Mouse (Mus musculus) cerebellum, postnatal 14 days (tissue): ENCODE data around the gene Mfsd7a.

Experiments used
- DNase-seq, 2 experiments: peaks; one replicate each; pipeline ENCODE4 v3.0.0; 2021; ENCODE audit warnings: mixed read lengths in 2 of 2

Gene Mfsd7a

GRCm38 (mm10) chr5:108431196-108431595, 17.5 kb downstream of the Mfsd7a start:
- no peak for DNase-seq

DNA sequence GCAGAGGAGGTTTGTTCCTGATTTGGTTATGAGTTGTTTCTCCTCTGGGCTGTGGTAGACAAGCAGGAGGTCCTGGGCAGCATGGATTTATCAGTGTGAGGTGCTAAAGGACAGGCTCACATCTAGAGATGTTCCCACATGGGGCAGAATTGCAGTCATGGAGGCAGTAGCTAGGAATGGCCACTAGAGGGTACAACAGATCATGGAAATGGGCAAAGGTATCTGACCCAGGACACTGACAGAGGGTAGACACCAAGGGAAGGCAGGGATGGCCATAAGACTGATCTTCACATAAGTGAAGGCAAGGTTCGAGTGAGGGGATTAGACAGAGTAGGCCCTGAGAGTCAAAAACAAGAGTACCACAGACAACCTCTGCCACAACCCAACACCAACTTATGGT, 21.5 kb downstream of the Mfsd7a start:
- peak; percentile 80 to 81 for DNase-seq

DNA sequence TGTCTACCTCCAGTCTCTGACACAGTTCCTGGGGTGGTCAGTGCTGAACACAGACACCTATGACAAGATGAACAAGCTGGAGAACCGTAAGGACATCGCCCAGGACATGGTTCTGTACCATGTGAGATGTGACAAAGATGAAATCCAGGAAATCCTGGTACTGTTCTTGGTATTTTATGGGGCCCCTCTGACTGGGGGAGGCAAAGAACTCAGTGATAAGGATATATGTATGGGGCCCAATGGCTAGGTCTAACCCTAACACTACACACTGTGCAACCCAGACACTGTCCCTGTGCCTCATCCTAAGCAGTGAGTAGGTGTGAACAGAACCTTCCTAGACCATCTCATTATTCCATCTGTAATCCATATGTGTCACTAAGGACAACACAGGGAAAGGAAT, 25.3 kb downstream of the Mfsd7a start:
- no peak for DNase-seq

- no peak for DNase-seq
These were observed 25.9 kb downstream of the Mfsd7a start for GRCm38 (mm10) chr5:108422741-108423140.

DNA sequence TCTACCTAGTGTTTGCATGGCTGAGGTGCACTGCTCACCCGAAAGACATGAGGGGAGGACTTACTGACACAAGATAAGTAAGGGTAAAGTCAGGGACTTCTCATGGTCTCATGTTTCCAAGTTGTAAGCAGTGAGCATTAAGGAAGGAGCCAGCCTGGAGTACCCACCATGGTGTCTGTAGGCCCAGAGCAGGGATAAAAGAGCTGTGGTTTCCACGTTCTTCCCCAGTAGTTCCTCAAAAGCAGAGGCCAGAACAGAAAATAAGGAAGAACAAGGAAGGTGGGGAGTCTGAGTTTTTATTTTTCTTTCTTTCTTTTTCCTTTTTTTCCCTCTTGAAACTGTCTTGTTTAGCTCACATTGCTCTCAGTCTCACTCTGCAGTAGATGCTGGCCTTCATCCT, 34.0 kb downstream of the Mfsd7a start:
- DNase-seq = no peak

DNA sequence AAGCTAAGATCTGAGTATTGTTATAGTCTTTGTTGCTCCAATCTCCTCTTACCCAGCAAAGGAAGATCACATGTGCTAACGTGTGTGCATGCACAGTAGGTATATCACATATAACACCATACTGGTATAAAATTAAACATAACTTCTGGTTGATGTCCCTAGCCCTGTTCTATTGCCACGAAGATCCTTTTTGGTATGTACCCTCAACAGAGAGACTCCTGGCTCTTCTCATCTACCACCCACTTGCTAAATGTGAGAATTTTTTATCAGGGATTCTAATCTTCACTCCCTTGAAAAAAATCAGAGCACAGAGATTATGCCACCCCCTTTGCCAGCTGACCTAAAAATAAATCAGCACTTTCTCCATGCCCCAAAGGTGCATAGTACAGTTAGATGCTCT, 41.7 kb downstream of the Mfsd7a start:
- no peak for DNase-seq

DNA sequence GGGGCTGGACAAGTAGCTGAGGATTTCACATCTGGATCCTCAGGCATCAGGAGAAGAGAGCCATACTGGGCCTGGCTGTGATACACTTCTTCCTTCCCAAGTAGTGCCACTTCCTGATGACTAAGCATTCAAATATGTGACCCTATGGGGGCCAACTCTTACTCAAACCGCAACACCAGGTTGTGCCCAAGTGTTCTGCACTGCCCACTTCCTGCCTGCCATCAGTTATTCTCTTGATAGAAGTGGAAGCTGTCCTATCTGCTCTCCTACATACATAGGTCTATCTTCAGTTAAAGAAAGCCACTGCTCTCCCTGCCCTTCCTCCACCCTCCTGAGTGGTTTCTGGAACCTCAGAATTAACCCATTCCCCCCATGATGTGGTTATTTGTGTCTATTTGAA, 43.2 kb downstream of the Mfsd7a start:
- no peak for DNase-seq

- DNase-seq = no peak
These were observed 45.2 kb downstream of the Mfsd7a start for GRCm38 (mm10) chr5:108403453-108403852.
